Mouse (Mus musculus) T-helper 2 cell (primary cell): Measurements from ENCODE around the gene Cct4.

Source experiments
- in situ Hi-C: fragments of 300-600 bp; cut with MboI, MseI; formaldehyde crosslinking; loops from one replicate; pipeline ENCODE4 v1.15.1; 2025; ENCODE audit warnings: high pct_unique_total_duplicates

The Cct4 gene

DNA sequence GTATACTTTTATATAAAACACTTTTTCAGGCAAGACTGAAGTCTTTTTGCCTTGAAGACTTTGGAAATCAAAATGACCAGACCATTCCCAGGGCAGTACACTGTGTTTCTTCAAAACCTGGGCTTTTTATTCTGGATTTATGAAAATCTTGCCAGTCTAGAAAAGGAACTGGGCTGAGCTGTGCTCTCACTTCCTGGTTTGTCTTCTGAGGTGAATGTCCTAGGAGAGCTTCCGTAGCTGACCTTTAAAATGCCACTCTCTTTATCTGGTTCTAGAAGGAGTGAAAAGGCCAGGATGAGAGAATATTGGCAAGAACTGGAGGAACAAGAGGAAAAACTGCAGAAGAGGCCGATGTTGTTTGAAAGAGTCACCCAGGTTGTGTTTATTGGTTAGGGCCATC, 32.8 kb downstream of the Cct4 start:
- in situ Hi-C loops: no loop called here

DNA sequence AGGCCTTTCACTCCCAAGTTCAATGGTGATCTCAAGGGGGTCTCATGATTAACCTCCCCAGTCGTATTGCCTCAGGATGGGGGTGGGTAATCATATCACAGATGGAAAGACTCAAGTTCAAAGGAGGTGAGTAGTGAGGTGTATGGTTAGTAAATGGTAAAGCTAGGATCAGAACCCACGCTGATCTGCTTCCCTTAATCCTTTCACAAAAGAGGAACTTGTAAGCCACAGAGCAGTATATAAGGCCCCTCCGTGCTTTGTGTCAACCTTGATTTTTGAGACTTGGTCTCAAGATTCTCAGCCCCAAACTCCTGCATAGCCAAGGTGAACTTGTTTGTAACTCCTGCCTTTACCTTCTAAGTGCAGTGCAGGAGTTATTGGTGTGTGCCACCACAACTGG, 33.9 kb downstream of the Cct4 start:
- in situ Hi-C loops: no loop called here

DNA sequence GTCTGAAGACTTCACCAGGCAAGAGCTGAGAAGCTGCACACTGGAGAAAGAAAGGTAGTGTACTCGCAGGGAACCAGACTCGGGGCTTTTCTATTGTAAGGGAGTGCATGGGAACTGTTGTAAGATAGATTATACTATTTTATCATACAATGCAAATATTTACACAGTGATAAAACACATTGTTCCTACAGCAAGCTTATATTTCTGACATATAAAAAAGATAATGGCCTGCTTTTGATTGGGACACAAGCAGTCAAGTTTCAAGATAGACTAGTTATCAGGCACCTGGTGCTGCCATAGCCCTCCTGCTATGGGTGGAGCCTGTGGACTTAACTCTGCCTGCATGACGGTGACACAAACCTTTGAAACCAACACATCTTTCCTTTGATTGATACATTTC, 38.6 kb downstream of the Cct4 start:
- in situ Hi-C loops: no loop called here

DNA sequence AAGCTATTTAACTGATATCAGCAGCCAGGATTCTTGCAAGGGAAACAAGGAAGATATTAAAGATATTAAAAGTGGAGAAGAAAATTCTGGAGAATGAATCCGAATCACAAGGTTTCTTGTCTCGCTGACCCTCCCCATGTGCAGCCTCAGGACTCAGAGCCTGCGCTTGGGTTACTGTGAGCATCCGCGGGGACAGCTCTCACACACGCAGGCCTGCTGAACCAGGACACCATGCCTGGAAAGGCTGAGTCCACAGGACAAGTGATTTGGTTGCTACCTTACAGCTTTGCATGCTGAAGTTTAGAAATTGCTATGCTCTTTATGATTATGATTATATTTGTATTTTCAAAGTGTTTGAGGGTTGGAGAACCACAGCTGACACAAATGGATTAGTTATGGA, 39.1 kb downstream of the Cct4 start:
- in situ Hi-C loops: no loop called here

DNA sequence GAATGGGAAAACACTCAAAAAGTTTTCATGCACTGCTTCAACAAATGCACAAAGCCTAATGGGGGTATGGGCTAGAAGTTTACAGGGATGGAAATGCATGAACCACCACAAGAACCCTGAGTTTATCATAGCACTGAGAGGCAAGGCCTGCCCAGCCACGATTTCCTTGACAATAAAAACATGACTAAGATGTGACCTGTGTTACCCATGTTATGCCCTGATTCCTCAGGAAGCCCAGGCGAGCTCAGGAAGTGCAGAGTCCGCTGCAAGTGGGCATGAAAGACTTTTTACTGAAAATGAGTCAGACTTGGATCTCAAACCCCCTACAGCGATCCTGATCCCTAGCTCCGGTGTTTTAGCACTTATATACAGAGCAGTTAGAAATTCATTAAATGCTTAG, 56.9 kb downstream of the Cct4 start:
- in situ Hi-C loops: no loop called here

DNA sequence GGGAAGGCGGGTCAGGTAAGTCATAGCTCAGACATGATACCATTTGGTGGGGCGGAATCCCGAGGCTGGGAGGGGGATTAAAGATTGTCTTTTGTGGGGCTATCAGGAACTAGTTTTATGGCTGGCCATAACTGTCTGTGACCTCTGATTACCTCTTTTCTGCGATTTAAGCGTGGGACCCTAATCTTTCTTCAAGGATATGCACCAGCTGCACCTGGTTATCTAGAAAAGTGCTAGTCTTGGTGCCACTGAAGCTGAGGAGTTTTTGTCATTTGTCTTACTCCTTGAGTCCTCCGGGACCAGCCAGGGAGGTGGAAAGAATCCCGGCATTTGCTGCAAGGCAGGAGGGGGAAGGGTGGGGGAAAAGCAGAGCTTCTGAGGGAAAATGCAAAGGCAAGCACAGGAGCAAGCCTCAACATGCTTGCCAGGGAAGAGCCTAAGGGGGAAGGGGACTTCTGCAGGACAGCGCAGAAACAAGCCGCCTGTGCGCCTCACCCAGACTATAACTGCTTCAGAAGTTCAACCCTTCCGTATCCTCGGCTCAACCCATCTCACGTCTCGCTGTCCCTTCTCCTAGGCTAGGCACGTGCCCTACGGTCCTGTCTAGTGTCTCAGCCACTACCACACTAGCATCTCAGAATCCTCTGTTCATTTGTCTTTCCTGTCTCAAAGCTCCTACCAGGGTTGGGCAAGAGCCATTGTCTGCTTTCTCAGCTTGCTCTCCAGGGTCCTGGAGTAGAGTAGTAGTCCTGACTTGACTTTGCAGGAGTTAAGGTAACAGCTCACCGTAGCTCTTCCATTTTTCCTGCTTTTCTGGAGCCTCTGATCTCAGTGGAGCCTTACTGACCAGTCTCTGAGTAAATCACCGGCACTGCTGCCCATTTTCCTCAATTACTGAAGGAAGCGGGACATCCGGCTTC, 57.6 kb downstream of the Cct4 start:
- in situ Hi-C loops: no loop called here

DNA sequence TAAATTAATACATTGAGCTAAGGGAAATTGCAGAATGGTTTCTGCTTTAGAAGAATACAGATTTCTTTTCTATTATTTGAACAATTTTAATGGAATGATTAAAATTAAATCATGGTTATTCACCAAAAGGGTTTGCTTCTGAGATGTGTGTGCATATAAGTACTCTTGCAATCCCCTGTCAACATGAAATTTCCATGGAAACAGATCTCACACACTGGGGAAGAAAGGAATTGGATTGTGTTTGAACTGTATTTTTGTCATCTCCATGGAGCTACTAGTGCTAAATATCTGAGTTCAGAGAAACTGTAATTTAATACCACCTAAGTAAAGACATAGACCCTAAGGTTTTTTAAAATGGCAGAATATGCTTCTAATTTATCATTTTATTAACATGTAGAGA, 59.3 kb downstream of the Cct4 start:
- in situ Hi-C loops: no loop called here

DNA sequence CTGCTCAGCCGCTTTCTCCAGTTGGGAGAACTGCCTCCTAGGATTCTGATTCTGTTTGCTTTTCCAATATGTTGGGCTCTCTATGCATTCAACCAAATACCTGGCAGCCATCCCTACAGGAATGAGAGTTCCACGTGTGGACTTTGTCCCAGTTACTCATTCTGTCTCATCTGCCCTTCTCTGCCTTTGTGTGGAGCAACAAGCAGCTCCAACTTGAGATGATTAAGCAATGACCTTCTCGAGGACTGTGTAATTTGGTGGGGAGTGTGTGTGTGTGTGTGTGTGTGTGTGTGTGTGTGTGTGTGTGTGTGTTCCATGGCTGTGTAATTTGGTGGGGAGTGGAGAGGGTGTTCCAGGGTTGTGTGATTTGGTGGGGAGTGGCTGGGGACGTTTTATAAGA, 62.0 kb downstream of the Cct4 start:
- in situ Hi-C loops: no loop called here
